Comparison of ENCODE assay signal across 9 mouse cellular contexts in genomic region chr14:25610396-25611158, GRCm38 (mm10).
A peak's percentile ranks its signal among the peaks of the same experiment; 100 is the strongest.
DNase-seq lines count a peak whose midpoint lies in the region; ATAC-seq lines count a peak whose summit lies in the region.
"Had no signal": no experiment of that assay in that cellular context is flagged by ENCODE, and none has a peak within 500 bp of the region (broad histone marks: within the 10 kb centered on the region; RNA-seq: fewer than 3 reads in every experiment).

No protein-coding gene starts in this region.

- intact Hi-C loops in heart, postnatal 36 days (cut with DNase I) = no loop called here

- 53% methylated on average over 14 of the region's 14 CpGs for WGBS in heart, embryonic 12.5 days
- WGBS in forebrain, embryonic 11.5 days = 72% methylated on average over 14 of the region's 14 CpGs
- WGBS in intestine, embryonic 16.5 days = 51% methylated on average over 14 of the region's 14 CpGs
- WGBS in midbrain, embryonic 14.5 days = 48% methylated on average over 14 of the region's 14 CpGs

- H3K27ac ChIP-seq in heart, embryonic 12.5 days (ENCODE audit: poor library complexity, severe bottlenecking) = peak overlapping the region; percentile 65
- no peak overlapping the region for H3K27ac ChIP-seq in forebrain, embryonic 11.5 days (ENCODE audit: low read depth, low read length)
- H3K27ac ChIP-seq in intestine, embryonic 16.5 days (ENCODE audit: low read length) = peak overlapping the region; percentile 87
- peak overlapping the region; percentile 77 for H3K27ac ChIP-seq in midbrain, embryonic 14.5 days (replicated peaks; ENCODE audit: low read depth, low read length)

- no peak for ATAC-seq in heart, embryonic 12.5 days (ENCODE audit: insufficient number of reproducible peaks, low FRiP score)
- ATAC-seq in forebrain, embryonic 11.5 days (replicated peaks; ENCODE audit: low FRiP score) = no peak
- ATAC-seq in intestine, embryonic 16.5 days = no peak
- ATAC-seq in midbrain, embryonic 14.5 days (ENCODE audit: low FRiP score, low TSS enrichment) = no peak
- no peak for ATAC-seq in erythroid progenitor cell, adult 5-6 weeks (replicated peaks; ENCODE audit: low FRiP score, poor library complexity, severe bottlenecking)
- ATAC-seq in megakaryocyte-erythroid progenitor cell, adult 5-6 weeks (replicated peaks; ENCODE audit: low FRiP score, low TSS enrichment, poor library complexity, severe bottlenecking) = no peak

- H3K9me3 ChIP-seq in heart, embryonic 12.5 days (replicated peaks) = no peaks in the 10 kb centered on the region
- H3K9me3 ChIP-seq in forebrain, embryonic 11.5 days (ENCODE audit: control insufficient read depth, low read length) = no peaks in the 10 kb centered on the region
- no peaks in the 10 kb centered on the region for H3K9me3 ChIP-seq in intestine, embryonic 16.5 days (ENCODE audit: control insufficient read depth, low read length)
- H3K9me3 ChIP-seq in midbrain, embryonic 14.5 days (ENCODE audit: control insufficient read depth, low read length) = no peaks in the 10 kb centered on the region

- H3K27me3 ChIP-seq in heart, embryonic 12.5 days (replicated peaks) = no peaks in the 10 kb centered on the region
- H3K27me3 ChIP-seq in forebrain, embryonic 11.5 days (ENCODE audit: control insufficient read depth, insufficient read depth, low read length) = no peaks in the 10 kb centered on the region
- H3K27me3 ChIP-seq in intestine, embryonic 16.5 days (replicated peaks; ENCODE audit: control insufficient read depth, insufficient read depth, low read length) = no peaks in the 10 kb centered on the region
- no peaks in the 10 kb centered on the region for H3K27me3 ChIP-seq in midbrain, embryonic 14.5 days (ENCODE audit: control insufficient read depth, insufficient read depth, low read length)

- H3K36me3 ChIP-seq in heart, embryonic 12.5 days = peaks cover 4% of the 10 kb centered on the region; the same call in 1 of the 2 replicates
- H3K36me3 ChIP-seq in forebrain, embryonic 11.5 days (ENCODE audit: control insufficient read depth, insufficient read depth, low read length) = no peaks in the 10 kb centered on the region
- no peaks in the 10 kb centered on the region for H3K36me3 ChIP-seq in intestine, embryonic 16.5 days (ENCODE audit: control insufficient read depth, insufficient read depth, low read length)
- peaks cover 15% of the 10 kb centered on the region for H3K36me3 ChIP-seq in midbrain, embryonic 14.5 days (ENCODE audit: control insufficient read depth, insufficient read depth, low read length)

- no peak overlapping the region for H3K4me3 ChIP-seq in heart, embryonic 12.5 days
- H3K4me3 ChIP-seq in forebrain, embryonic 11.5 days (ENCODE audit: low read depth, low read length) = no peak overlapping the region
- H3K4me3 ChIP-seq in intestine, embryonic 16.5 days (ENCODE audit: low read length) = no peak overlapping the region
- peak overlapping the region; percentile 26 for H3K4me3 ChIP-seq in midbrain, embryonic 14.5 days (replicated peaks; ENCODE audit: low read depth, low read length)

- peak overlapping the region; percentile 16 for H3K9ac ChIP-seq in heart, embryonic 12.5 days
- H3K9ac ChIP-seq in forebrain, embryonic 11.5 days (ENCODE audit: low read length) = peak overlapping the region; percentile 16; the same call in 1 of the 2 replicates
- H3K9ac ChIP-seq in intestine, embryonic 16.5 days (ENCODE audit: low read depth, low read length) = peak overlapping the region; percentile 52
- peak overlapping the region; percentile 56 for H3K9ac ChIP-seq in midbrain, embryonic 14.5 days (replicated peaks; ENCODE audit: low read length)

- H3K4me1 ChIP-seq in heart, embryonic 12.5 days (replicated peaks) = peaks cover 86% of the 10 kb centered on the region
- H3K4me1 ChIP-seq in forebrain, embryonic 11.5 days (replicated peaks; ENCODE audit: control insufficient read depth, insufficient read depth, low read length) = peaks cover 39% of the 10 kb centered on the region
- peaks cover 63% of the 10 kb centered on the region for H3K4me1 ChIP-seq in intestine, embryonic 16.5 days (ENCODE audit: control insufficient read depth, insufficient read depth, low read length)
- peaks cover 78% of the 10 kb centered on the region for H3K4me1 ChIP-seq in midbrain, embryonic 14.5 days (ENCODE audit: control insufficient read depth, insufficient read depth, low read length)

- DNase-seq in heart, postnatal 36 days = no peak
- DNase-seq in forebrain, embryonic 11.5 days (ENCODE audit: low spot score) = no peak
- peak; percentile 32 for DNase-seq in midbrain, embryonic 14.5 days
- no peak for DNase-seq in layer of hippocampus, adult 8-10 months (ENCODE audit: low spot score in 2 of 2)
- DNase-seq: right cerebral cortex, postnatal 14 days had no signal

- peak overlapping the region; percentile 31 for H3K4me2 ChIP-seq in heart, embryonic 12.5 days
- no peak overlapping the region for H3K4me2 ChIP-seq in forebrain, embryonic 11.5 days (ENCODE audit: low read depth, low read length, severe bottlenecking)
- peak overlapping the region; percentile 11; the same call in 1 of the 2 replicates for H3K4me2 ChIP-seq in intestine, embryonic 16.5 days (ENCODE audit: low read depth, low read length)
- H3K4me2 ChIP-seq in midbrain, embryonic 14.5 days (ENCODE audit: low read length) = peak overlapping the region; percentile 97
